Mouse (Mus musculus): ENCODE measurements around the gene Rnf31. TPM values are rescaled to one million over a fixed set of nuclear protein-coding genes. Genes with fewer than 3 reads are reported as not detected.
A peak's percentile ranks its signal among the peaks of the same experiment; 100 is the strongest.

Gene Rnf31
- total and polyA plus RNA-seq, 2 experiments from 2014 or later: 18.9 to 24.2 TPM

DNA sequence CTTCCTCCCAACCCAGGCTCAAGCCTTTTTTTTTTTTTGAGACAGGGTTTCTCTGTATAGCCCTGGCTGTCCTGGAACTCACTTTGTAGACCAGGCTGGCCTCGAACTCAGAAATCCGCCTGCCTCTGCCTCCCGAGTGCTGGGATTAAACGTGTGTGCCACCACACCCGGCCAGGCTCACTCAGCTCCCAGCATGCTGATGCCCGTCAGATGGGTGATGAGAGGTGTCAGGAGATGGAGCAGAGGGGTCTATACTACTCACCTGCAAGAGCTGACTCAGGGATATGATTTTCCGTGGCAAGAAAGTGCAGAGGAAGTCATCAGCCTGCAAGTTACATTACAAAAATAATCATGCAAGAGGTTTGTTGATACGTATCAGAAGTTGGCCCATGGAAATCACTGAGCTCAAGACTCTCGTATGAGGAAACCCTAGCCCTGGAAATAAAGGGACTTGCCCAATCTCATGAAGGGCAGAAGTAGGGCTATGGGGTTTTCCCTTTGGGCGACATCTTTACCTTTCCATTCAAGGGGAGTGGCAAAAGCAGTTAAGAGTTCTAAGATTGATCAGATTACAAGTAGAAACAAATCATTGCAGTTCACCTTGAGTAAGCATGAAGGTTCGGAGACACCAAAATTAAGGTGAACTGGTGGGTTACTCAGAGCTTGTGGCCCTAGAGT is 1.6 kb upstream of the Rnf31 start:
- no peak for ATAC-seq
- peaks cover 15% of the 10 kb centered on the region for H3K36me3 ChIP-seq (ENCODE audit: insufficient read depth)
- DNase-seq: no peak
- peak overlapping the region; percentile 95 for H3K4me2 ChIP-seq (ENCODE audit: low read depth)
- WGBS: 86% methylated on average over 11 of the region's 11 CpGs
- TF ChIP-seq CTCF (IDR thresholded peaks at IDR 0.05; ENCODE audit: low read depth): no peak
- no peaks in the 10 kb centered on the region for H3K9me3 ChIP-seq (ENCODE audit: low read length)
- no peaks in the 10 kb centered on the region for H3K27me3 ChIP-seq (ENCODE audit: insufficient read depth, low read length)
- peak overlapping the region; percentile 57 for H3K9ac ChIP-seq
- H3K4me1 ChIP-seq (ENCODE audit: insufficient read depth): peaks cover 19% of the 10 kb centered on the region
- H3K27ac ChIP-seq (ENCODE audit: low read depth, low read length): no peak overlapping the region
- peak overlapping the region; percentile 80 for H3K4me3 ChIP-seq (ENCODE audit: low read depth, low read length)

DNA sequence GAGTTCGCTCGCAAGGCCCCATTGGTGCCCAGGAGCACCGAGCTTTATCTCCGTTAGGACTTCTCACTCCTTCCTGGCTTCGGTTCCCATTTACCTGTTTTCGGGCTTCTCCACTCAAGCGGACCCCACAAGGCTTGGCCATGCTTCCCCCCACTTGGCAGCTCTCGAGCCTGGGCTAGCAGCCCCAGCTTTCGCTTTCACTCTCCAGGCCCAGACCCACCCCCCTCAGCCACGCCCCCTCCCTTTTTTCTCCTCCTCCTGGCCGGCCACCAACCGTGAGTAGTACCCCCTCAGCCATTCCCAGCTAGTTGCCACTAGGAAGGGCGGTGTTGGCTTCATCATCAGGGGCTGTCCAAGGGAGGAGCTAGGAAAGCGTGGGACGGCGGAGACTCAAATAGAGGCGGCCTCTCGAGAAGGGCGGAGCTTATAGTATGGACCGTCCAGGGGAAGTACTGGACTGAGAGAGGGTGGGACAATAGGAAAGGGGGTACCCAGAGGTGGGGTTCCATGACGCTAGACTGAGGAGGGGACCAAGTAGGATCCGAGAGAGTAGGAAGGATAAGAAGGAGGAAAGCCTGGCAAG is 669 bp upstream of the Rnf31 start, which contains the start of gene Psme2:
Gene Psme2 (minus strand): TSS at position 366 of the 583 bp plus-strand sequence.
- H3K4me3 ChIP-seq (ENCODE audit: low read depth, low read length): peak within 1 kb of the TSS; percentile 80
- peak within 1 kb of the TSS; percentile 82 for H3K27ac ChIP-seq (ENCODE audit: low read depth, low read length)
- peak within 1 kb of the TSS; percentile 57 for H3K9ac ChIP-seq
- 1% methylated on average over 22 of the region's 22 CpGs for WGBS
- ATAC-seq (peak; percentile 92), DNase-seq (peak; percentile 95)
- peaks cover 24% of the 10 kb centered on the region for H3K36me3 ChIP-seq (ENCODE audit: insufficient read depth)
- no peaks in the 10 kb centered on the region for H3K27me3 ChIP-seq (ENCODE audit: insufficient read depth, low read length)
- H3K4me1 ChIP-seq (ENCODE audit: insufficient read depth): peaks cover 19% of the 10 kb centered on the region
- H3K9me3 ChIP-seq (ENCODE audit: low read length): no peaks in the 10 kb centered on the region
- H3K4me2 ChIP-seq (ENCODE audit: low read depth): peak within 1 kb of the TSS; percentile 95
- TF ChIP-seq CTCF (IDR thresholded peaks at IDR 0.05; ENCODE audit: low read depth): no peak

DNA sequence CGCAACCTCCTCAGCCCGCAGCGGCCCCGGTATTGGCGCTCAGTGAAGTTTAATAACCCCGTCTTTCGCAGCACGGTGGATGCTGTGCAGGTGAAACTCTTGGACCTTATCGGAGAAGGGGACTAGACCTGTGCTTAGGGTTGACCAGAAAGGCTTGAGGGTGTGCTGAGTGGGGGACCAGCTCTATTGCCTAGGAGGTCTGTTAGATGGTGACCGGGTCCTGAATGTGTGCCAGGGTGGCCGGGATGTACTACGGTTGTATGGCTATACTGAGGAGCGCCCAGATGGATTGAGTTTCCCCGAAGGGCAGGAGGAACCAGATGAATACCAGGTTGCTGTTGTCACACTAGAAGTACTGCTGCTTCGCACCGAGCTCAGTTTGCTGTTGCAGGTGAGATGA is 718 bp downstream of the Rnf31 start:
- H3K4me2 ChIP-seq (ENCODE audit: low read depth): peak overlapping the region; percentile 95
- ATAC-seq: no peak
- peaks cover 19% of the 10 kb centered on the region for H3K4me1 ChIP-seq (ENCODE audit: insufficient read depth)
- peak overlapping the region; percentile 57 for H3K9ac ChIP-seq
- H3K27ac ChIP-seq (ENCODE audit: low read depth, low read length): peak overlapping the region; percentile 82; the same call in 1 of the 2 replicates
- H3K36me3 ChIP-seq (ENCODE audit: insufficient read depth): peaks cover 38% of the 10 kb centered on the region
- no peaks in the 10 kb centered on the region for H3K9me3 ChIP-seq (ENCODE audit: low read length)
- 7% methylated on average over 16 of the region's 16 CpGs for WGBS
- H3K4me3 ChIP-seq (ENCODE audit: low read depth, low read length): peak overlapping the region; percentile 80
- no peaks in the 10 kb centered on the region for H3K27me3 ChIP-seq (ENCODE audit: insufficient read depth, low read length)
- TF ChIP-seq CTCF (IDR thresholded peaks at IDR 0.05; ENCODE audit: low read depth): no peak
- no peak for DNase-seq

DNA sequence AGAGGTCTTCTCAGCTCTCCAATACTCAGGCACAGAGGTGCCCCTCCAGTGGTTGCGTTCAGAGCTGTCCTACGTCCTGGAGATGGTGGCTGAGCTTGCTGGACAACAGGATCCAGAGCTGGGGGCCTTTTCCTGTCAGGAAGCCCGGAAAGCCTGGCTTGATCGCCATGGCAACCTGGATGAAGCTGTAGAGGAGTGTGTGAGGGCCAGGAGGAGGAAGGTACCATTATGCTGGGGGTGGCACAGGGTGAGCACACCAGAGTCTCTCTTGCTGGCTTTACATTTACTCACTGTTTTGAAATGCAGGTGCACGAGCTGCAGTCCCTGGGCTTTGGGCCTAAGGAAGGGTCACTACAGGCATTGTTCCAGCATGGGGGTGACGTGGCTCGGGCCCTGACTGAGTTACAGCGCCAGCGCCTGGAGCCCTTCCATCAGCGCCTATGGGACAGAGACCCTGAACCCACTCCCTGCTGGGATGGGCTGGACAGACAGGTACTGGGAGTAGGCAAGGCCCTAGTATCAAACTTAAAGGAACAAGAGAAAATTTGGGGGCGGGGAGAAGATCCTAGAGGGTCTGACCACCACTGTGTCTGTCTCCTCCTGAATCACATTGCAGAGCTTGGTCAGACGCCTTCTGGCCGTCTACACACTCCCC is 4.7 kb downstream of the Rnf31 start:
- 68% methylated on average over 13 of the region's 13 CpGs for WGBS
- TF ChIP-seq CTCF (IDR thresholded peaks at IDR 0.05; ENCODE audit: low read depth): no peak
- Histone ChIP-seq H3K9me3 (ENCODE audit: low read length) (no peaks in the 10 kb centered on the region), H3K9ac (no peak overlapping the region; the same call in 1 of the 2 replicates), H3K4me1 (ENCODE audit: insufficient read depth) (peaks cover 14% of the 10 kb centered on the region), H3K4me2 (ENCODE audit: low read depth) (no peak overlapping the region), H3K27me3 (ENCODE audit: insufficient read depth, low read length) (no peaks in the 10 kb centered on the region), H3K4me3 (ENCODE audit: low read depth, low read length) (no peak overlapping the region), H3K36me3 (ENCODE audit: insufficient read depth) (peaks cover 70% of the 10 kb centered on the region), H3K27ac (ENCODE audit: low read depth, low read length) (0 out of 2 replicates have a peak overlapping the region, but pooled peaks have one; percentile 10)
- DNase-seq (peak; percentile 46), ATAC-seq (no peak)

DNA sequence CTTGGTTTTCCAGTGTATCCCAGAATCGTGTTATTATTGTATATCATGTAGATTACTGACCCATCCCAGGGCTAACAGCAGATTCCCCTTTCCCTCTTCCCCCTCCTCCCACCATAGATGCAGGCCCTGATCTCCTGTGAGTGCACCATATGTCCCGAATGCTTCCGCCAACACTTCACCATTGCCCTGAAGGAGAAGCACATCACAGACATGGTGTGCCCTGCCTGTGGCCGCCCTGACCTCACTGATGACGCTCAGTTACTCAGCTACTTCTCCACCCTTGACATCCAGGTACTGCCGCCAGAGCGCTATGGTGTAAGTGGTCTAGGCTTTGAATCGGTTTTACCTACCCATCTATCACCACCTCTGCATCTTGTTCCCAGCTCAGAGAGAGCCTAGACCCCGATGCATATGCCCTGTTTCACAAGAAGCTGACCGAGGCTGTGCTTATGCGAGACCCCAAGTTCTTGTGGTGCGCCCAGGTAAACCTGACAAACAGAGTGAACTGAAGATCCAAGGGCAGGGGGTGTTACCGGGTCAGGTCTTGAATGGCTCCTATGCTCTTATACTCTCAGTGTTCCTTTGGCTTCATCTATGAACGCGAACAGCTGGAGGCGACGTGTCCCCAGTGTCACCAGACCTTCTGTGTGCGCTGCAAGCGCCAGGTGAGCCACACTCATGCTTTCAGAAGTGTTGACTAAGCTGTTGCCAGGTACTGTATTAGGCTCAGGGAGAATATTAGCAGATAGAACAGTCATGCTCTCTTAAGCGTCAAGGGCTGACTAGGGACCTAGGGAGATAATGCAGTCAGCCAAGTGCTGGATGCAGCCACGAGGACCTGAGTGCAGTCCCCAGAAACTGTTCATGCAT is 7.2 kb downstream of the Rnf31 start:
- ATAC-seq: no peak
- no peak overlapping the region for H3K4me3 ChIP-seq (ENCODE audit: low read depth, low read length)
- H3K4me2 ChIP-seq (ENCODE audit: low read depth): no peak overlapping the region
- H3K27ac ChIP-seq (ENCODE audit: low read depth, low read length): no peak overlapping the region
- peaks cover 90% of the 10 kb centered on the region for H3K36me3 ChIP-seq (ENCODE audit: insufficient read depth)
- WGBS: 95% methylated on average over 21 of the region's 21 CpGs
- no peak overlapping the region for H3K9ac ChIP-seq
- no peaks in the 10 kb centered on the region for H3K4me1 ChIP-seq (ENCODE audit: insufficient read depth)
- H3K9me3 ChIP-seq (ENCODE audit: low read length): no peaks in the 10 kb centered on the region
- no peak for DNase-seq
- no peak for TF ChIP-seq CTCF (IDR thresholded peaks at IDR 0.05; ENCODE audit: low read depth)
- H3K27me3 ChIP-seq (ENCODE audit: insufficient read depth, low read length): no peaks in the 10 kb centered on the region

DNA sequence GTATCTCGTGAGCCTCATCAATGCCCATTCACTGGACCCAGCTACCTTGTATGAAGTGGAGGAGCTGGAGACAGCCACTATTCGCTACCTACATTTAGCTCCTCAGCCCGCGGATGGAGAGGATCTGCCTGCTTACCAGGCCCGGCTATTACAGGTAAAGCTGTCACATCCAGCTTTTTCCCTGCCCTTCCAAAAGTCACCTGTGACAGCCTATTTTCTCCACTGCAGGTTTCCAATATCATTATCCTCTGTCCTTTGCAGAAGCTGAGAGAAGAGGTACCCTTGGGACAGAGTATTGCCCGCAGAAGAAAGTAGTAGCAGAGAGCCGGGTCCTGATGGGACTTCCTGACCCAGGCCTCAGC is 11.7 kb downstream of the Rnf31 start, which contains the start of gene Irf9:
Gene Irf9 (plus strand): TSS at position 301 of the 362 bp plus-strand sequence.
- WGBS: 90% methylated on average over 7 of the region's 7 CpGs
- H3K4me2 ChIP-seq (ENCODE audit: low read depth): peak within 1 kb of the TSS; percentile 47
- peak within 1 kb of the TSS; percentile 62; the same call in 1 of the 2 replicates for H3K27ac ChIP-seq (ENCODE audit: low read depth, low read length)
- ATAC-seq: no peak
- TF ChIP-seq CTCF (IDR thresholded peaks at IDR 0.05; ENCODE audit: low read depth): no peak
- no peak for DNase-seq
- H3K27me3 ChIP-seq (ENCODE audit: insufficient read depth, low read length): no peaks in the 10 kb centered on the region
- H3K36me3 ChIP-seq (ENCODE audit: insufficient read depth): peaks cover 75% of the 10 kb centered on the region
- H3K4me3 ChIP-seq (ENCODE audit: low read depth, low read length): peak within 1 kb of the TSS; percentile 33
- peak within 1 kb of the TSS; percentile 55 for H3K9ac ChIP-seq
- H3K9me3 ChIP-seq (ENCODE audit: low read length): no peaks in the 10 kb centered on the region
- no peaks in the 10 kb centered on the region for H3K4me1 ChIP-seq (ENCODE audit: insufficient read depth)

All from forebrain, postnatal 0 days (tissue).